Mouse (Mus musculus): ENCODE results near the gene Spaar.

- TF ChIP-seq POLR2A (IDR thresholded peaks at IDR 0.05; ENCODE audit: insufficient read depth, low read depth, low read length) (no peak), CTCF (IDR thresholded peaks at IDR 0.05) (no peak)
Observed at GRCm38 (mm10) chr4:43691026-43691425, 38.8 kb upstream of the Spaar start.
